Mouse (Mus musculus): ENCODE measurements at regions not wholly inside any gene's neighbourhood (a gene's known extent, or its start where the extent isn't known, plus 50 kb on each side); places are given as distances from the start of the nearest gene placed in this dataset.

GRCm38 (mm10) chr1:35736247-35736646, 332.0 kb upstream of the Hs6st1 start:
- TF ChIP-seq CTCF (IDR thresholded peaks at IDR 0.05) (no peak), EP300 (IDR thresholded peaks at IDR 0.05) (no peak)
